Mouse (Mus musculus): ENCODE results near the gene Prkca. TPM values are rescaled to one million over a fixed set of nuclear protein-coding genes. Genes with fewer than 3 reads are reported as not detected.

Gene Prkca
- total and polyA plus RNA-seq, 3 experiments = 11.6 to 33.4 (median 32.2) TPM

- Histone ChIP-seq H3K4me1 (ENCODE audit: control insufficient read depth, insufficient read depth, low read length) (peaks cover 6% of the 10 kb centered on the region), H3K27me3 (ENCODE audit: control insufficient read depth, insufficient read depth, low read length) (no peaks in the 10 kb centered on the region), H3K27ac (no peak overlapping the region), H3K36me3 (ENCODE audit: control insufficient read depth, insufficient read depth, low read length) (no peaks in the 10 kb centered on the region), H3K79me2 (replicated peaks; ENCODE audit: control insufficient read depth, insufficient read depth, low read length) (no peaks in the 10 kb centered on the region), H3K9ac (ENCODE audit: low read depth, low read length) (no peak overlapping the region), H3K4me3 (no peak overlapping the region)
- intact Hi-C loops (cut with DNase I) = no loop called here
- no peak for DNase-seq
- WGBS = 85% methylated on average over 10 of the region's 10 CpGs
- TF ChIP-seq POLR2A (IDR thresholded peaks at IDR 0.05; ENCODE audit: insufficient read depth, low read depth, low read length) = no peak
- TF ChIP-seq EP300 (IDR thresholded peaks at IDR 0.05; ENCODE audit: insufficient read depth, low read depth, low read length) = no peak
- TF ChIP-seq CTCF (IDR thresholded peaks at IDR 0.05) = no peak
Measured at GRCm38 (mm10) chr11:108301796-108302490, 41.8 kb downstream of the Prkca start.

DNA sequence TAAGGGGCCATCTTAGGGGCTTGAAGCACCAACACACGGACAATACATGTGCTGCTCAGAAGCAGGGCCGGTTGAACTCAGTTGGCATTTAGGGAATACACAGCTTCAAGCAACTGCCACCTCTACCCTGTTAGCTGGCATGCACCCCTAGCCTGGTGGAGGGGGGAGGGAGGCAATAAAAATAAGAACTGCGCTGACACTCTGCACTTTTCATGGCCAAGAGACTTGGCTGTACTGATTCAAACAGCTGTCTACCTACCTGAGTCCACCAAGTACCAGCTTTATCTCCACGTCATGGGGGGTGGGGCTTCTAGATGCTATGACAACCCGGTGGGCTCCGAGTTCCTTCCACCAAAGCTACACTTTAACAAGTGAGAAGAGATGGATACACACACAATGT is 42.7 kb downstream of the Prkca start:
- Histone ChIP-seq H3K9ac (ENCODE audit: low read depth, low read length) (no peak overlapping the region; the same call in 1 of the 2 replicates), H3K27ac (no peak overlapping the region), H3K4me3 (no peak overlapping the region), H3K36me3 (ENCODE audit: control insufficient read depth, insufficient read depth, low read length) (no peaks in the 10 kb centered on the region), H3K27me3 (ENCODE audit: control insufficient read depth, insufficient read depth, low read length) (no peaks in the 10 kb centered on the region), H3K79me2 (replicated peaks; ENCODE audit: control insufficient read depth, insufficient read depth, low read length) (no peaks in the 10 kb centered on the region), H3K4me1 (ENCODE audit: control insufficient read depth, insufficient read depth, low read length) (peaks cover 6% of the 10 kb centered on the region)
- DNase-seq = no peak
- intact Hi-C loops (cut with DNase I) = no loop called here
- 75% methylated on average over 6 of the region's 6 CpGs for WGBS
- TF ChIP-seq CTCF (IDR thresholded peaks at IDR 0.05) = no peak
- no peak for TF ChIP-seq POLR2A (IDR thresholded peaks at IDR 0.05; ENCODE audit: insufficient read depth, low read depth, low read length)
- TF ChIP-seq EP300 (IDR thresholded peaks at IDR 0.05; ENCODE audit: insufficient read depth, low read depth, low read length) = no peak

- intact Hi-C loops (cut with DNase I) = no loop called here
- 83% methylated on average over 1 of the region's 1 CpGs for WGBS
- Histone ChIP-seq H3K4me3 (no peak overlapping the region), H3K27me3 (ENCODE audit: control insufficient read depth, insufficient read depth, low read length) (no peaks in the 10 kb centered on the region), H3K9ac (ENCODE audit: low read depth, low read length) (no peak overlapping the region), H3K36me3 (ENCODE audit: control insufficient read depth, insufficient read depth, low read length) (no peaks in the 10 kb centered on the region), H3K27ac (no peak overlapping the region), H3K79me2 (replicated peaks; ENCODE audit: control insufficient read depth, insufficient read depth, low read length) (no peaks in the 10 kb centered on the region), H3K4me1 (ENCODE audit: control insufficient read depth, insufficient read depth, low read length) (peaks cover 6% of the 10 kb centered on the region)
- no peak for DNase-seq
- TF ChIP-seq CTCF (IDR thresholded peaks at IDR 0.05) = no peak
- TF ChIP-seq EP300 (IDR thresholded peaks at IDR 0.05; ENCODE audit: insufficient read depth, low read depth, low read length) = no peak
- TF ChIP-seq POLR2A (IDR thresholded peaks at IDR 0.05; ENCODE audit: insufficient read depth, low read depth, low read length) = no peak
Measured at GRCm38 (mm10) chr11:108300443-108300842, 43.3 kb downstream of the Prkca start.

- DNase-seq = peak in 1 of 2 experiments; percentile 34
- intact Hi-C loops (cut with DNase I) = no loop called here
- H3K79me2 ChIP-seq (replicated peaks; ENCODE audit: control insufficient read depth, insufficient read depth, low read length) = no peaks in the 10 kb centered on the region
- whole genome bisulfite sequencing = 71% methylated on average over 10 of the region's 10 CpGs
- TF ChIP-seq POLR2A (IDR thresholded peaks at IDR 0.05; ENCODE audit: insufficient read depth, low read depth, low read length) (no peak), CTCF (IDR thresholded peaks at IDR 0.05) (no peak), EP300 (IDR thresholded peaks at IDR 0.05; ENCODE audit: insufficient read depth, low read depth, low read length) (no peak)
- no peak overlapping the region for H3K9ac ChIP-seq (ENCODE audit: low read depth, low read length)
- no peak overlapping the region for H3K27ac ChIP-seq
- peaks cover 6% of the 10 kb centered on the region for H3K4me1 ChIP-seq (ENCODE audit: control insufficient read depth, insufficient read depth, low read length)
- no peaks in the 10 kb centered on the region for H3K36me3 ChIP-seq (ENCODE audit: control insufficient read depth, insufficient read depth, low read length)
- H3K4me3 ChIP-seq = no peak overlapping the region
- no peaks in the 10 kb centered on the region for H3K27me3 ChIP-seq (ENCODE audit: control insufficient read depth, insufficient read depth, low read length)
Measured at GRCm38 (mm10) chr11:108299913-108300312, 43.8 kb downstream of the Prkca start.

DNA sequence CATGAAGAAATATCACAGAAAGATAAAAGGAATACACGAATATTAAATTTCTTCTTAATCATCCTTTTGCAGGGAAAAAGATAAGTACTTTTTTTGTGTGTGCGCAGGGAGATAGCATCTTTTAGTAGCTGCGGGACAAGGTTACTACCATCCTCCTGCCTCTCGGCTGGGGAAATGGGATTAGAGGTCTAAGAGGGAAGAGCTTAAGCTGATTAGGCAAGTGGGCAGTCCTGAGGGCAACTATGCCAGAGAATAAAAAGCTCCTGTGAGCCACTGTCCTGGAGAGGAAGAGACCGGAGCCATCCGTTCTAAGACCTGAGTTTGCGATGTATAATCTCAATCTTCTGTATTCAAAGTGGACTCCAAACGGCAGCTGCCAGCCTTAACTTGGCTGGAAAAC is 45.8 kb downstream of the Prkca start:
- no peak for DNase-seq
- no peak for TF ChIP-seq POLR2A (IDR thresholded peaks at IDR 0.05; ENCODE audit: insufficient read depth, low read depth, low read length)
- no peak for TF ChIP-seq CTCF (IDR thresholded peaks at IDR 0.05)
- TF ChIP-seq EP300 (IDR thresholded peaks at IDR 0.05; ENCODE audit: insufficient read depth, low read depth, low read length) = no peak
- Histone ChIP-seq H3K79me2 (replicated peaks; ENCODE audit: control insufficient read depth, insufficient read depth, low read length) (no peaks in the 10 kb centered on the region), H3K27me3 (ENCODE audit: control insufficient read depth, insufficient read depth, low read length) (no peaks in the 10 kb centered on the region), H3K4me1 (ENCODE audit: control insufficient read depth, insufficient read depth, low read length) (peaks cover 6% of the 10 kb centered on the region), H3K36me3 (ENCODE audit: control insufficient read depth, insufficient read depth, low read length) (no peaks in the 10 kb centered on the region), H3K4me3 (no peak overlapping the region), H3K27ac (no peak overlapping the region), H3K9ac (ENCODE audit: low read depth, low read length) (no peak overlapping the region)
- 75% methylated on average over 8 of the region's 8 CpGs for WGBS
- intact Hi-C loops (cut with DNase I) = no loop called here

DNA sequence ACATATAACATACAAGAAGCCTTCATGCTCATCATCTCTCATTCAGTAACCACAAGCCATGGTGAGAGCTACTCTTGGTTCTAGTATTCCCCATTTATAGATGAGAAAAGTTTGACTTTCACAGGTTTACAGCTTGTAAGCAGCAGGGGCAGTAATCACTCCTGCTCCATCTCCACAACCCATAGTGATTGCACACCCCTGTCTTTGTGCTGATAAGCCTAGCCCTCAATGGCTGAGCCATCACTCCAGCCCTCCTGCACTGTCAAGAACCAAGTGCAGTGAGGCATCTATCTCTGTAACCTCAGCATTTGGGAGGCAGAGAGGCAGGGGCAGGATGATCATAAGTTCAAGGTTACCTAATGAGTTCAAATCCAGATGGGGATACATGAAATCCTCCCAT is 48.4 kb downstream of the Prkca start:
- Histone ChIP-seq H3K27me3 (ENCODE audit: control insufficient read depth, insufficient read depth, low read length) (no peaks in the 10 kb centered on the region), H3K4me3 (no peak overlapping the region), H3K4me1 (ENCODE audit: control insufficient read depth, insufficient read depth, low read length) (peaks cover 2% of the 10 kb centered on the region), H3K36me3 (ENCODE audit: control insufficient read depth, insufficient read depth, low read length) (no peaks in the 10 kb centered on the region), H3K79me2 (replicated peaks; ENCODE audit: control insufficient read depth, insufficient read depth, low read length) (no peaks in the 10 kb centered on the region), H3K27ac (no peak overlapping the region), H3K9ac (ENCODE audit: low read depth, low read length) (no peak overlapping the region)
- TF ChIP-seq EP300 (IDR thresholded peaks at IDR 0.05; ENCODE audit: insufficient read depth, low read depth, low read length) = no peak
- TF ChIP-seq CTCF (IDR thresholded peaks at IDR 0.05) = no peak
- no peak for TF ChIP-seq POLR2A (IDR thresholded peaks at IDR 0.05; ENCODE audit: insufficient read depth, low read depth, low read length)
- no peak for DNase-seq
- intact Hi-C loops (cut with DNase I) = no loop called here

Data from heart, adult 2 months (tissue).